Mouse (Mus musculus) WW6 (cell line): Measurements from ENCODE around the gene Olfr1469.
"Not testable (repeated sequence)": the region's sequence is repeated elsewhere in the genome, so short reads cannot be mapped to it uniquely, and the experiment has no call there.

ENCODE experiments used
- DNase-seq: peaks from one replicate; pipeline ENCODE4 v3.0.0-alpha.2; 2013; ENCODE audit warnings: low read depth, low spot score

Olfr1469 gene

GRCm38 (mm10) chr19:13407549-13407948 lies at the start of gene Olfr1469:
Olfr1469 (plus strand) TSS chr19:13407849.
- no peak for DNase-seq

DNA sequence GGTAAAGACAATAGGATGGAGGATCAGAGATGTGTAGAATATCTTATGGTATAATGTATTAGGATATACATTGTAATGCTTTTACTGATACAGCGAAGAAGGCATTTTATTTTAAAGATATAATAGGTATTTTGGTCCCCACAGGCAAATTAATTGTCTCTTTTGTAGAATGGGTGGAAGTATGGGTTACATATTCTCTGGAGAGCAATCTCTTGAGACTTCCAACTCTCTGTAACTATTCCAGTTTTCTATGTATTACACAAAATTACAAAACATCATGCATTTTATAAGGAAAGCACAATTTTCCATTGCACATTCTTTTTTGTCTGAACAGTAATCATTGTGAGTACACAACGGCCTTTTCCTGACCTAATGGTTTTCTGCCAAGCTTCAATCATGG lies 45.7 kb upstream of the Olfr1469 start, which contains the start of gene Olfr1467:
Olfr1467 (plus strand) TSS at position 301 of the 400 bp plus-strand sequence.
- DNase-seq, result no peak

DNA sequence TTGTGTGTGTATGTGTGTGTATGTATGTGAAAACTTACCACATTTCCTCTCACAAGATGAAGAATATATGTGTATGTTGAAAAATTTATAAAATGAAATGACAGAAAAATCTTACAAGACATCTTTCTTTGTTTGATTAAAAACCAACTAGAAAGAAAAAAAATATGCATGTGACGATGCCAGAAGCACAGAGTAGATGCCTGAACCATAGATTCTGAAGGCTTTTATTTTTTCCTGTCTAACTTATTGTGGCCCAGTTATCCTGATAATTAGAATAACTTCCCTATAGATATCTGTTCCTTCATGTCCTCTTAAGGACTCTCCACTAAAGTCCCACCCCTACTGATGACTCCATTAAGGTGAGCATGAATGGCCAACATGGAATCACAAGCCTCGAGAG lies 35.5 kb downstream of the Olfr1469 start, which contains the start of gene Olfr1471:
Olfr1471 (plus strand) TSS at position 301 of the 400 bp plus-strand sequence.
- not testable (repeated sequence) for DNase-seq

- no peak for DNase-seq
Measured at GRCm38 (mm10) chr19:13455986-13456385, 48.3 kb downstream of the Olfr1469 start, which contains the start of gene Olfr1472. Olfr1472 (minus strand) TSS chr19:13456086.
